Mouse (Mus musculus): ENCODE results near the gene Hspa12b. TPM values are rescaled to one million over a fixed set of nuclear protein-coding genes. Genes with fewer than 3 reads are reported as not detected.
"Not testable (repeated sequence)": the region's sequence is repeated elsewhere in the genome, so short reads cannot be mapped to it uniquely, and the experiment has no call there.

Hspa12b gene
- polyA plus RNA-seq, 1 experiment from 2014 or later, result 6.3 TPM

- H3K36me3 ChIP-seq (ENCODE audit: control insufficient read depth, insufficient read depth, low read length), result no peaks in the 10 kb centered on the region
- WGBS, result 75% methylated on average over 5 of the region's 5 CpGs
Measured at GRCm38 (mm10) chr2:131093577-131093976, 33.5 kb upstream of the Hspa12b start.

GRCm38 (mm10) chr2:131094823-131095222, 32.3 kb upstream of the Hspa12b start:
- ATAC-seq (ENCODE audit: insufficient number of reproducible peaks, insufficient read depth, low FRiP score, low read depth), result no peak
- Histone ChIP-seq H3K36me3 (ENCODE audit: control insufficient read depth, insufficient read depth, low read length) (no peaks in the 10 kb centered on the region), H3K4me2 (ENCODE audit: low read length) (no peak overlapping the region), H3K4me3 (ENCODE audit: control insufficient read depth in 1 of 2, insufficient read depth in 1 of 2, low read depth in 1 of 2, low read length in 2 of 2) (no peak overlapping the region), H3K9ac (ENCODE audit: low read length) (no peak overlapping the region), H3K4me1 (ENCODE audit: control insufficient read depth in 2 of 2, insufficient read depth in 2 of 2, low read length in 2 of 2) (peaks cover 3 to 5% of the 10 kb centered on the region in 2 experiments; a peak in 1 of 4 replicates), H3K27me3 (ENCODE audit: control insufficient read depth, insufficient read depth, low read length) (no peaks in the 10 kb centered on the region), H3K9me3 (ENCODE audit: control insufficient read depth, low read length) (no peaks in the 10 kb centered on the region), H3K27ac (replicated peaks in 1 of 2; ENCODE audit: control insufficient read depth in 1 of 2, insufficient read depth in 1 of 2, low read depth in 2 of 2, low read length in 2 of 2) (no peak overlapping the region)
- 0% methylated on average over 1 of the region's 1 CpGs for WGBS

More at GRCm38 (mm10) chr2:131093577-131093976, 33.5 kb upstream of the Hspa12b start:
- H3K27me3 ChIP-seq (ENCODE audit: control insufficient read depth, insufficient read depth, low read length), result no peaks in the 10 kb centered on the region
- H3K27ac ChIP-seq (replicated peaks in 1 of 2; ENCODE audit: control insufficient read depth in 1 of 2, insufficient read depth in 1 of 2, low read depth in 2 of 2, low read length in 2 of 2), result no peak overlapping the region
- no peak overlapping the region for H3K9ac ChIP-seq (ENCODE audit: low read length)
- H3K4me3 ChIP-seq (ENCODE audit: control insufficient read depth in 1 of 2, insufficient read depth in 1 of 2, low read depth in 1 of 2, low read length in 2 of 2), result no peak overlapping the region
- no peaks in the 10 kb centered on the region for H3K9me3 ChIP-seq (ENCODE audit: control insufficient read depth, low read length)
- no peak for ATAC-seq (ENCODE audit: insufficient number of reproducible peaks, insufficient read depth, low FRiP score, low read depth)
- no peak overlapping the region for H3K4me2 ChIP-seq (ENCODE audit: low read length)
- peaks cover 3 to 5% of the 10 kb centered on the region in 2 experiments; a peak in 1 of 4 replicates for H3K4me1 ChIP-seq (ENCODE audit: control insufficient read depth in 2 of 2, insufficient read depth in 2 of 2, low read length in 2 of 2)

GRCm38 (mm10) chr2:131096101-131096795, 30.8 kb upstream of the Hspa12b start:
- Histone ChIP-seq H3K9me3 (ENCODE audit: control insufficient read depth, low read length) (no peaks in the 10 kb centered on the region), H3K9ac (ENCODE audit: low read length) (peak overlapping the region; percentile 6; the same call in 1 of the 2 replicates), H3K27me3 (ENCODE audit: control insufficient read depth, insufficient read depth, low read length) (no peaks in the 10 kb centered on the region), H3K4me3 (ENCODE audit: control insufficient read depth in 1 of 2, insufficient read depth in 1 of 2, low read depth in 1 of 2, low read length in 2 of 2) (no peak overlapping the region), H3K27ac (replicated peaks in 1 of 2; ENCODE audit: control insufficient read depth in 1 of 2, insufficient read depth in 1 of 2, low read depth in 2 of 2, low read length in 2 of 2) (peak overlapping the region; percentile 28 to 68), H3K36me3 (ENCODE audit: control insufficient read depth, insufficient read depth, low read length) (no peaks in the 10 kb centered on the region), H3K4me1 (ENCODE audit: control insufficient read depth in 2 of 2, insufficient read depth in 2 of 2, low read length in 2 of 2) (0 out of 4 replicates have a peak, but pooled peaks cover 3% of the 10 kb centered on the region in 2 experiments), H3K4me2 (ENCODE audit: low read length) (peak overlapping the region; percentile 16; the same call in 1 of the 2 replicates)
- WGBS, result 21% methylated on average over 9 of the region's 9 CpGs
- peak; percentile 78 for ATAC-seq (ENCODE audit: insufficient number of reproducible peaks, insufficient read depth, low FRiP score, low read depth)

- Histone ChIP-seq H3K27me3 (ENCODE audit: control insufficient read depth, insufficient read depth, low read length) (no peaks in the 10 kb centered on the region), H3K4me2 (ENCODE audit: low read length) (peak overlapping the region; percentile 16; the same call in 1 of the 2 replicates), H3K4me1 (ENCODE audit: control insufficient read depth in 2 of 2, insufficient read depth in 2 of 2, low read length in 2 of 2) (0 out of 4 replicates have a peak, but pooled peaks cover 3% of the 10 kb centered on the region in 2 experiments), H3K27ac (replicated peaks in 1 of 2; ENCODE audit: control insufficient read depth in 1 of 2, insufficient read depth in 1 of 2, low read depth in 2 of 2, low read length in 2 of 2) (peak overlapping the region; percentile 45 to 68; a peak in 3 of 4 replicates), H3K4me3 (ENCODE audit: control insufficient read depth in 1 of 2, insufficient read depth in 1 of 2, low read depth in 1 of 2, low read length in 2 of 2) (no peak overlapping the region), H3K9ac (ENCODE audit: low read length) (no peak overlapping the region), H3K36me3 (ENCODE audit: control insufficient read depth, insufficient read depth, low read length) (no peaks in the 10 kb centered on the region), H3K9me3 (ENCODE audit: control insufficient read depth, low read length) (no peaks in the 10 kb centered on the region)
- no peak for ATAC-seq (ENCODE audit: insufficient number of reproducible peaks, insufficient read depth, low FRiP score, low read depth)
- 86% methylated on average over 4 of the region's 4 CpGs for WGBS
Measured at GRCm38 (mm10) chr2:131097087-131097486, 30.0 kb upstream of the Hspa12b start.

- H3K9ac ChIP-seq (ENCODE audit: low read length), result no peak overlapping the region
- H3K4me2 ChIP-seq (ENCODE audit: low read length), result no peak overlapping the region
- H3K36me3 ChIP-seq (ENCODE audit: control insufficient read depth, insufficient read depth, low read length), result no peaks in the 10 kb centered on the region
- no peak for ATAC-seq (ENCODE audit: insufficient number of reproducible peaks, insufficient read depth, low FRiP score, low read depth)
- H3K27me3 ChIP-seq (ENCODE audit: control insufficient read depth, insufficient read depth, low read length), result no peaks in the 10 kb centered on the region
- H3K27ac ChIP-seq (replicated peaks in 1 of 2; ENCODE audit: control insufficient read depth in 1 of 2, insufficient read depth in 1 of 2, low read depth in 2 of 2, low read length in 2 of 2), result no peak overlapping the region
- WGBS, result 65% methylated on average over 3 of the region's 3 CpGs
- no peak overlapping the region for H3K4me3 ChIP-seq (ENCODE audit: control insufficient read depth in 1 of 2, insufficient read depth in 1 of 2, low read depth in 1 of 2, low read length in 2 of 2)
- peaks cover 3 to 5% of the 10 kb centered on the region in 2 experiments; a peak in 1 of 4 replicates for H3K4me1 ChIP-seq (ENCODE audit: control insufficient read depth in 2 of 2, insufficient read depth in 2 of 2, low read length in 2 of 2)
- no peaks in the 10 kb centered on the region for H3K9me3 ChIP-seq (ENCODE audit: control insufficient read depth, low read length)
Measured at GRCm38 (mm10) chr2:131101530-131101929, 25.6 kb upstream of the Hspa12b start.

- no peak for ATAC-seq (ENCODE audit: insufficient number of reproducible peaks, insufficient read depth, low FRiP score, low read depth)
- H3K9ac ChIP-seq (ENCODE audit: low read length), result no peak overlapping the region
- no peak overlapping the region for H3K4me3 ChIP-seq (ENCODE audit: control insufficient read depth in 1 of 2, insufficient read depth in 1 of 2, low read depth in 1 of 2, low read length in 2 of 2)
- H3K36me3 ChIP-seq (ENCODE audit: control insufficient read depth, insufficient read depth, low read length), result no peaks in the 10 kb centered on the region
- peaks cover 0 to 5% of the 10 kb centered on the region in 2 experiments; a peak in 1 of 4 replicates for H3K4me1 ChIP-seq (ENCODE audit: control insufficient read depth in 2 of 2, insufficient read depth in 2 of 2, low read length in 2 of 2)
- no peaks in the 10 kb centered on the region for H3K9me3 ChIP-seq (ENCODE audit: control insufficient read depth, low read length)
- WGBS, result 47% methylated on average over 4 of the region's 4 CpGs
- H3K27ac ChIP-seq (replicated peaks in 1 of 2; ENCODE audit: control insufficient read depth in 1 of 2, insufficient read depth in 1 of 2, low read depth in 2 of 2, low read length in 2 of 2), result peak overlapping the region in 1 of 2 experiments; percentile 24; a peak in 1 of 4 replicates
- no peaks in the 10 kb centered on the region for H3K27me3 ChIP-seq (ENCODE audit: control insufficient read depth, insufficient read depth, low read length)
- H3K4me2 ChIP-seq (ENCODE audit: low read length), result no peak overlapping the region
Measured at GRCm38 (mm10) chr2:131104021-131104420, 23.1 kb upstream of the Hspa12b start.

- H3K4me2 ChIP-seq (ENCODE audit: low read length); H3K27me3 ChIP-seq (ENCODE audit: control insufficient read depth, insufficient read depth, low read length); H3K9ac ChIP-seq (ENCODE audit: low read length); H3K9me3 ChIP-seq (ENCODE audit: control insufficient read depth, low read length); H3K4me3 ChIP-seq (ENCODE audit: control insufficient read depth in 1 of 2, insufficient read depth in 1 of 2, low read depth in 1 of 2, low read length in 2 of 2); H3K36me3 ChIP-seq (ENCODE audit: control insufficient read depth, insufficient read depth, low read length); H3K27ac ChIP-seq (replicated peaks in 1 of 2; ENCODE audit: control insufficient read depth in 1 of 2, insufficient read depth in 1 of 2, low read depth in 2 of 2, low read length in 2 of 2); ATAC-seq (ENCODE audit: insufficient number of reproducible peaks, insufficient read depth, low FRiP score, low read depth); H3K4me1 ChIP-seq (ENCODE audit: control insufficient read depth in 2 of 2, insufficient read depth in 2 of 2, low read length in 2 of 2): not testable (repeated sequence)
- 75% methylated on average over 4 of the region's 4 CpGs for WGBS
Measured at GRCm38 (mm10) chr2:131105061-131105460, 22.0 kb upstream of the Hspa12b start.

Measured in heart, embryonic 14.5 days (tissue).